Mouse (Mus musculus): ENCODE results near the gene Mrps26. TPM values are rescaled to one million over a fixed set of nuclear protein-coding genes. Genes with fewer than 3 reads are reported as not detected.
A peak's percentile ranks its signal among the peaks of the same experiment; 100 is the strongest.

Gene Mrps26
- polyA plus RNA-seq, 1 experiment from 2014 or later, result 73.3 TPM

- 3% methylated on average over 9 of the region's 9 CpGs for WGBS
- Histone ChIP-seq H3K4me1 (peaks cover 30% of the 10 kb centered on the region), H3K4me3 (peak overlapping the region; percentile 29), H3K9me3 (replicated peaks) (no peaks in the 10 kb centered on the region), H3K27me3 (peaks cover 76% of the 10 kb centered on the region), H3K4me2 (peak overlapping the region; percentile 54), H3K36me3 (ENCODE audit: poor library complexity, severe bottlenecking) (no peaks in the 10 kb centered on the region), H3K27ac (no peak overlapping the region), H3K9ac (no peak overlapping the region)
- no peak for ATAC-seq
These were observed 13.5 kb downstream of the Mrps26 start for GRCm38 (mm10) chr2:130577021-130577420.

- 2% methylated on average over 12 of the region's 12 CpGs for WGBS
- peak overlapping the region; percentile 10 for H3K4me3 ChIP-seq
These were observed 14.1 kb downstream of the Mrps26 start for GRCm38 (mm10) chr2:130577632-130578031.

GRCm38 (mm10) chr2:130578148-130578547 is 14.6 kb downstream of the Mrps26 start:
- WGBS, result 4% methylated on average over 10 of the region's 11 CpGs
- Histone ChIP-seq H3K9me3 (replicated peaks) (no peaks in the 10 kb centered on the region), H3K9ac (no peak overlapping the region), H3K4me1 (peaks cover 30% of the 10 kb centered on the region), H3K27me3 (peaks cover 87% of the 10 kb centered on the region), H3K36me3 (ENCODE audit: poor library complexity, severe bottlenecking) (no peaks in the 10 kb centered on the region), H3K4me3 (no peak overlapping the region), H3K4me2 (no peak overlapping the region), H3K27ac (no peak overlapping the region)
- ATAC-seq, result no peak

More at GRCm38 (mm10) chr2:130577632-130578031, 14.1 kb downstream of the Mrps26 start:
- Histone ChIP-seq H3K4me1 (peaks cover 30% of the 10 kb centered on the region), H3K4me2 (peak overlapping the region; percentile 54), H3K9me3 (replicated peaks) (no peaks in the 10 kb centered on the region), H3K36me3 (ENCODE audit: poor library complexity, severe bottlenecking) (no peaks in the 10 kb centered on the region), H3K27me3 (peaks cover 82% of the 10 kb centered on the region), H3K9ac (no peak overlapping the region), H3K27ac (no peak overlapping the region)
- ATAC-seq, result peak; percentile 60

GRCm38 (mm10) chr2:130579791-130580190 is 16.2 kb downstream of the Mrps26 start:
- H3K36me3 ChIP-seq (ENCODE audit: poor library complexity, severe bottlenecking), result no peaks in the 10 kb centered on the region

GRCm38 (mm10) chr2:130581201-130581600 is 17.7 kb downstream of the Mrps26 start:
- no peak for ATAC-seq
- H3K9me3 ChIP-seq (replicated peaks), result no peaks in the 10 kb centered on the region
- peak overlapping the region; percentile 30; the same call in 1 of the 2 replicates for H3K9ac ChIP-seq
- no peak overlapping the region for H3K27ac ChIP-seq
- H3K27me3 ChIP-seq, result peaks cover 73% of the 10 kb centered on the region
- peaks cover 28% of the 10 kb centered on the region for H3K4me1 ChIP-seq
- WGBS, result 2% methylated on average over 16 of the region's 16 CpGs
- H3K4me3 ChIP-seq, result peak overlapping the region; percentile 30
- no peaks in the 10 kb centered on the region for H3K36me3 ChIP-seq (ENCODE audit: poor library complexity, severe bottlenecking)
- H3K4me2 ChIP-seq, result peak overlapping the region; percentile 55

More at GRCm38 (mm10) chr2:130579791-130580190, 16.2 kb downstream of the Mrps26 start:
- ATAC-seq, result no peak
- Histone ChIP-seq H3K4me2 (no peak overlapping the region), H3K27ac (no peak overlapping the region), H3K27me3 (peaks cover 87% of the 10 kb centered on the region), H3K4me1 (peaks cover 30% of the 10 kb centered on the region), H3K9me3 (replicated peaks) (no peaks in the 10 kb centered on the region), H3K4me3 (no peak overlapping the region), H3K9ac (no peak overlapping the region)
- 6% methylated on average over 8 of the region's 8 CpGs for WGBS

GRCm38 (mm10) chr2:130582552-130582951 is 19.0 kb downstream of the Mrps26 start, which contains the start of gene Avp:
TSS of gene Avp (minus strand) at chr2:130582554.
- Histone ChIP-seq H3K4me2 (no peak within 1 kb of the TSS; the same call in 1 of the 2 replicates), H3K4me3 (no peak within 1 kb of the TSS), H3K27ac (no peak within 1 kb of the TSS), H3K4me1 (peaks cover 17% of the 10 kb centered on the region), H3K9me3 (replicated peaks) (no peaks in the 10 kb centered on the region), H3K9ac (no peak within 1 kb of the TSS), H3K27me3 (peaks cover 60% of the 10 kb centered on the region), H3K36me3 (ENCODE audit: poor library complexity, severe bottlenecking) (no peaks in the 10 kb centered on the region)
- WGBS, result 33% methylated on average over 10 of the region's 10 CpGs
- no peak for ATAC-seq

- H3K4me1 ChIP-seq, result peaks cover 14% of the 10 kb centered on the region
- H3K4me3 ChIP-seq, result no peak overlapping the region
- no peak overlapping the region for H3K9ac ChIP-seq
These were observed 20.5 kb downstream of the Mrps26 start for GRCm38 (mm10) chr2:130583902-130584560.

GRCm38 (mm10) chr2:130586016-130586415 is 22.5 kb downstream of the Mrps26 start:
- H3K4me1 ChIP-seq, result peaks cover 5% of the 10 kb centered on the region; the same call in 1 of the 2 replicates
- peaks cover 17% of the 10 kb centered on the region for H3K36me3 ChIP-seq (ENCODE audit: poor library complexity, severe bottlenecking)
- no peak for ATAC-seq
- H3K4me3 ChIP-seq, result no peak overlapping the region
- 86% methylated on average over 6 of the region's 6 CpGs for WGBS
- H3K27ac ChIP-seq, result no peak overlapping the region
- H3K9me3 ChIP-seq (replicated peaks), result no peaks in the 10 kb centered on the region
- H3K9ac ChIP-seq, result no peak overlapping the region
- peaks cover 25% of the 10 kb centered on the region for H3K27me3 ChIP-seq
- no peak overlapping the region for H3K4me2 ChIP-seq

More at GRCm38 (mm10) chr2:130583902-130584560, 20.5 kb downstream of the Mrps26 start:
- Histone ChIP-seq H3K36me3 (ENCODE audit: poor library complexity, severe bottlenecking) (no peaks in the 10 kb centered on the region), H3K27me3 (peaks cover 45% of the 10 kb centered on the region), H3K4me2 (no peak overlapping the region), H3K9me3 (replicated peaks) (no peaks in the 10 kb centered on the region), H3K27ac (no peak overlapping the region)
- ATAC-seq, result no peak
- whole genome bisulfite sequencing, result 83% methylated on average over 10 of the region's 10 CpGs

GRCm38 (mm10) chr2:130588373-130588772 is 24.8 kb downstream of the Mrps26 start:
- H3K27me3 ChIP-seq, result peaks cover 2% of the 10 kb centered on the region
- peaks cover 34% of the 10 kb centered on the region for H3K36me3 ChIP-seq (ENCODE audit: poor library complexity, severe bottlenecking)
- H3K4me1 ChIP-seq, result no peaks in the 10 kb centered on the region
- H3K9ac ChIP-seq, result no peak overlapping the region
- ATAC-seq, result no peak
- 92% methylated on average over 2 of the region's 2 CpGs for WGBS
- H3K27ac ChIP-seq, result no peak overlapping the region
- H3K4me2 ChIP-seq, result no peak overlapping the region
- no peaks in the 10 kb centered on the region for H3K9me3 ChIP-seq (replicated peaks)
- H3K4me3 ChIP-seq, result no peak overlapping the region

- no peak overlapping the region for H3K4me2 ChIP-seq
- H3K27me3 ChIP-seq, result no peaks in the 10 kb centered on the region
- H3K9me3 ChIP-seq (replicated peaks), result no peaks in the 10 kb centered on the region
- H3K27ac ChIP-seq, result no peak overlapping the region
- ATAC-seq, result no peak
- no peak overlapping the region for H3K9ac ChIP-seq
- WGBS, result 48% methylated on average over 4 of the region's 4 CpGs
- H3K36me3 ChIP-seq (ENCODE audit: poor library complexity, severe bottlenecking), result peaks cover 38% of the 10 kb centered on the region
- no peak overlapping the region for H3K4me3 ChIP-seq
- H3K4me1 ChIP-seq, result no peaks in the 10 kb centered on the region
These were observed 25.6 kb downstream of the Mrps26 start for GRCm38 (mm10) chr2:130589157-130589556.

GRCm38 (mm10) chr2:130589761-130590160 is 26.2 kb downstream of the Mrps26 start:
- Histone ChIP-seq H3K4me2 (no peak overlapping the region), H3K9ac (no peak overlapping the region), H3K27me3 (no peaks in the 10 kb centered on the region), H3K4me1 (no peaks in the 10 kb centered on the region), H3K27ac (no peak overlapping the region), H3K9me3 (replicated peaks) (no peaks in the 10 kb centered on the region), H3K4me3 (no peak overlapping the region), H3K36me3 (ENCODE audit: poor library complexity, severe bottlenecking) (peaks cover 43% of the 10 kb centered on the region)
- ATAC-seq, result no peak
- 91% methylated on average over 2 of the region's 2 CpGs for WGBS

- H3K4me2 ChIP-seq, result no peak overlapping the region
- H3K9me3 ChIP-seq (replicated peaks), result no peaks in the 10 kb centered on the region
- peaks cover 54% of the 10 kb centered on the region for H3K36me3 ChIP-seq (ENCODE audit: poor library complexity, severe bottlenecking)
- WGBS, result 98% methylated on average over 2 of the region's 2 CpGs
- no peak for ATAC-seq
- no peak overlapping the region for H3K27ac ChIP-seq
- no peak overlapping the region for H3K9ac ChIP-seq
- H3K4me3 ChIP-seq, result no peak overlapping the region
- H3K27me3 ChIP-seq, result no peaks in the 10 kb centered on the region
- no peaks in the 10 kb centered on the region for H3K4me1 ChIP-seq
These were observed 27.5 kb downstream of the Mrps26 start for GRCm38 (mm10) chr2:130591016-130591415.
